Mouse (Mus musculus) embryo, embryonic 9.5 days (tissue): Measurements from ENCODE around the gene Gm5795.
A peak's percentile ranks its signal among the peaks of the same experiment; 100 is the strongest.
"Not testable (repeated sequence)": the region's sequence is repeated elsewhere in the genome, so short reads cannot be mapped to it uniquely, and the experiment has no call there.

Experiments used
- DNase-seq: peaks from one replicate; pipeline ENCODE4 v3.0.0-alpha.2; 2017; ENCODE audit errors: extremely low spot score

Gm5795 gene

GRCm38 (mm10) chr14:3187955-3188354 is at the start of gene Gm5795:
Gene Gm5795 (plus strand): TSS chr14:3188255.
- not testable (repeated sequence) for DNase-seq

- peak; percentile 28 for DNase-seq
Observed at GRCm38 (mm10) chr14:3208272-3209152, 20.5 kb downstream of the Gm5795 start, which contains the start of gene D830030K20Rik. Gene D830030K20Rik (plus strand): TSS chr14:3208488.

GRCm38 (mm10) chr14:3209367-3209766 is 21.3 kb downstream of the Gm5795 start:
- peak; percentile 6 for DNase-seq
